Mouse (Mus musculus) heart, embryonic 11.5 days (tissue): ENCODE measurements around the gene Lrrc1. TPM values are rescaled to one million over a fixed set of nuclear protein-coding genes. Genes with fewer than 3 reads are reported as not detected.

ENCODE experiments used
- ATAC-seq: fragments of 200-750 bp; cut with Nextera tagmentation; replicated peaks from 2 replicates; pipeline ENCODE4 v1.8.0; 2017; ENCODE audit warnings: moderate library complexity; ENCODE audit not compliant: insufficient number of reproducible peaks, low FRiP score, low TSS enrichment
- H3K27ac ChIP-seq: fragments of 300-500 bp; sonication (generic); 2 replicates; pipeline ENCODE4 v1.5.1; 2014; ENCODE audit warnings: mild to moderate bottlenecking, low read depth, low read length
- H3K27me3 ChIP-seq: fragments of 300-500 bp; sonication (generic); 2 replicates; pipeline ENCODE4 v1.6.1; 2014; ENCODE audit warnings: mild to moderate bottlenecking, low read length, mixed read lengths; ENCODE audit not compliant: control insufficient read depth, insufficient read depth
- H3K36me3 ChIP-seq: fragments of 300-500 bp; sonication (generic); 2 replicates; pipeline ENCODE4 v1.6.1; 2014; ENCODE audit warnings: mild to moderate bottlenecking, low read length, moderate library complexity, mixed read lengths; ENCODE audit not compliant: control insufficient read depth, insufficient read depth
- H3K4me1 ChIP-seq: fragments of 300-500 bp; sonication (generic); 2 replicates; pipeline ENCODE4 v1.6.1; 2014; ENCODE audit warnings: low read length; ENCODE audit not compliant: control insufficient read depth, insufficient read depth
- H3K4me2 ChIP-seq: fragments of 300-500 bp; sonication (generic); 2 replicates; pipeline ENCODE4 v1.6.1; 2014; ENCODE audit warnings: mild to moderate bottlenecking, moderate library complexity
- H3K4me3 ChIP-seq: fragments of 300-500 bp; sonication (generic); 2 replicates; pipeline ENCODE4 v1.5.1; 2014; ENCODE audit warnings: low read depth, low read length
- H3K9ac ChIP-seq: fragments of 300-500 bp; sonication (generic); 2 replicates; pipeline ENCODE4 v1.6.1; 2014; ENCODE audit warnings: mild to moderate bottlenecking, low read depth, low read length, moderate library complexity
- H3K9me3 ChIP-seq: fragments of 300-500 bp; sonication (generic); replicated peaks from 2 replicates; pipeline ENCODE4 v1.6.1; 2016; ENCODE audit warnings: low read length; ENCODE audit not compliant: control insufficient read depth
- WGBS: fragments of 180-500 bp; shearing (Covaris S2); extraction: QIAGEN DNeasy Blood & Tissue Kit; methylation state at CpG from one replicate; pipeline ENCODE4 v1.1.7; 2014; ENCODE audit not compliant: insufficient replicate concordance; 5-methylcytosine and 5-hydroxymethylcytosine counted together
- polyA plus RNA-seq: library from polyadenylated mRNA; unstranded; fragments of >200 nt; fragmentation: Nextera tagmentation; extraction: Ambion mirVana; gene quantifications from 2 replicates; pipeline ENCODE4 v1.2.1, GENCODE M21; 2014

Lrrc1 gene
- polyA plus RNA-seq, 1 experiment from 2014 or later = 13.4 TPM

DNA sequence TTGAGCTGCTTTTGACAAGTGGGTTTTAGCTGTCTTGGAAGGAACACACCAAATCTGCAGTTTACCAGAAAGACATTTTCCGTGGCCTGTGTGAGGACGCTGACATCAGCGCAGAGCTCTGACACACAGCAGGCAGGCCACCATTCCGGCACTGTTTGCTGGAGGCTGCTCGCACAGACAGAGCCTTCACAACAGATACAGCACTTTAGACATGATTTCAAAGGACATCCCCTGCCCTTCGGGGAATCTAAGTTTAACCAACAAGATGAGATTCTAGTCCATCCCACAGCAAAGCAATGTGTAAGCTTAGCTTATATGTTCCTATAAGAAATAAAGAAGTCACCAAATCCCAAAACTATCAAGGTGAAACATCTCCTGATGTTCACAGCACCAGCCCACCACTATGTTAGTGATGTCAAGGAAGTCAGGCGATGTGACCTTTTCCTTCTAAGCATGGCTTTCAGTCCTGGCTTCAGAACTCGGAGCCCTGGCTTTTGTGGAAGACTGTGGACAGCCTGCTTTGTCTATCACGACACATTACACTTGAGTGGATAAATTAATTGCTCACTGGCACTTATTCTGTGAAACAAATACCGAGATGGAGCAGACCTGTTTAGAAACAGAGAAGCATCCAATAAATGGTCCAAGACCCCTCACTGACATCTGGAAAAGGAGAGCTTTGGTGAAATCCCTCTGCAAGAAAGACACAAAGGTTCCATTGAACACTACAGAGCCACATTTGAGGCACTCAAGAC lies 66.3 kb downstream of the Lrrc1 start:
- 55% methylated on average over 10 of the region's 10 CpGs for WGBS

DNA sequence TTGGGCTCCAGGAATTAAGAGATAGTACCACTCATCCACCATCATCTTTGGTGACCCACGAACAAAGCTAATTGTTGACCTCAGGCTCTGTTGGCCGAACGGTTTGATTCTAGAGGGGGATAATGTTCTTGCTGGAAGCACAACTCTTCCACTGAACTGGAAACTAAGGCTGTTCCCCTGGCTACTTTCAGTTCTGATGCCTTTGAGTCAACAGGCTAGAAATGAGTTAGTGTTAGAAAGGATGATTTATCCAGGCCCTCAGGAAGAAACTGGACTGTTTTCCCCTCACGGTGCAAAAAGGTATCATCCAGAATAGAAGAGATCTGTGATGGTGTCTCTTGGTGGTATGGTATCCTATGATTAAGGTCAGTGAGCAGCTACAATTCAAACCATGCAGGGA lies 70.1 kb downstream of the Lrrc1 start:
- H3K27ac ChIP-seq = no peak overlapping the region
- H3K4me2 ChIP-seq = no peak overlapping the region
- H3K4me3 ChIP-seq = no peak overlapping the region
- H3K4me1 ChIP-seq = peaks cover 20% of the 10 kb centered on the region
- 86% methylated on average over 4 of the region's 4 CpGs for WGBS
- H3K9me3 ChIP-seq = no peaks in the 10 kb centered on the region
- H3K27me3 ChIP-seq = no peaks in the 10 kb centered on the region
- H3K9ac ChIP-seq = no peak overlapping the region
- no peaks in the 10 kb centered on the region for H3K36me3 ChIP-seq
- ATAC-seq = no peak

More for the DNA sequence above, 66.3 kb downstream of the Lrrc1 start:
- peaks cover 21% of the 10 kb centered on the region for H3K4me1 ChIP-seq
- no peak overlapping the region for H3K4me2 ChIP-seq
- no peak for ATAC-seq
- no peak overlapping the region for H3K9ac ChIP-seq
- no peak overlapping the region for H3K27ac ChIP-seq
- no peaks in the 10 kb centered on the region for H3K36me3 ChIP-seq
- H3K27me3 ChIP-seq = no peaks in the 10 kb centered on the region
- no peaks in the 10 kb centered on the region for H3K9me3 ChIP-seq
- H3K4me3 ChIP-seq = no peak overlapping the region

DNA sequence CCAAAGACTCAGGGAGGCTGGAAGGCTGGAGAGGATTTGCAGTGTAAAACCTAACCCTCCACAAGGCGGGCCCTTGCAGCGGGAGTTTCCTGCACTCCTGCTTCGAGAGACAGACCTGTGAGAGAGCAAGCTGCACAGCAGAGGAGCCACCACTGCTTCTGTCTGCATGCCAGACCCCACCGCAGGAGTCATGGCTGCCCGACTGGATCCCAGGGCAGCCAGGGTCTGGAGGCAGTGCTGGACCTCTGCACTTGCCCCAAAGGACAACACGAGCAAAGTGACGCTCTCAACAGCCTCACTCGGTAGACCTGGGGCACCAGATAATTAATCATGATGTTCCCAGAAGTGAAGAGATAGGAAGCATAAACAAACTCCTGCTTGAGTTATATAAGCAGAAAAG lies 72.1 kb downstream of the Lrrc1 start:
- H3K9me3 ChIP-seq = no peaks in the 10 kb centered on the region
- no peak overlapping the region for H3K4me3 ChIP-seq
- peaks cover 16% of the 10 kb centered on the region for H3K4me1 ChIP-seq
- no peak overlapping the region for H3K4me2 ChIP-seq
- H3K9ac ChIP-seq = no peak overlapping the region
- H3K36me3 ChIP-seq = no peaks in the 10 kb centered on the region
- 32% methylated on average over 8 of the region's 8 CpGs for WGBS
- H3K27ac ChIP-seq = no peak overlapping the region
- no peaks in the 10 kb centered on the region for H3K27me3 ChIP-seq
- ATAC-seq = no peak

DNA sequence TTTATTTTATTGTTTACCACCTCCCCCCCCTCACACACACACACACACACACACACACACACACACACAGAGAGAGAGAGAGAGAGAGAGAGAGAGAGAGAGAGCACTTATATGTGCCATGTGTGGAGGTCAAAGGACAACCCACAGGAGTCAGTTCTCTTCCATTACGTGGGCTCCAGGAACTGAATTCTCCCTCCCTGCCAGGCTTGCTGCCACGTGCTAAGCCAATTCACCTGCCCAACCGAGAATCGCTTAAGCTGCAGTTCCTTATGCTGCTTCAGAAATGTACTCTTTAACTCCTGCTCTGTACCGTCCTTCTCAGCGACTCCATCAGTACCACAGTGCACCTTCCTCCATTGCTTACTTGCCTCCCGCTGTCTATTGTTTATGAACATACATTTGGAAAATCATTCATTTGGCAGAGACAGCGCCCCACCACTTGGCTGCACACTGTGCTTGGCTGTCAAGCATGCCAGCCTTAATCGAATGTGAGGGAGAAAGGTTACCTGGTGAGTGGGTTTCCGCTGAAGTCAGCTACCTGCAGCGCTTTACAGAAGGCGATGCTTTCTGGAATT lies 72.9 kb downstream of the Lrrc1 start:
- 92% methylated on average over 12 of the region's 12 CpGs for WGBS
- Histone ChIP-seq H3K4me3 (no peak overlapping the region), H3K27me3 (no peaks in the 10 kb centered on the region), H3K4me2 (no peak overlapping the region), H3K9me3 (no peaks in the 10 kb centered on the region), H3K9ac (no peak overlapping the region), H3K4me1 (peaks cover 10% of the 10 kb centered on the region), H3K27ac (no peak overlapping the region), H3K36me3 (no peaks in the 10 kb centered on the region)
- ATAC-seq = no peak

DNA sequence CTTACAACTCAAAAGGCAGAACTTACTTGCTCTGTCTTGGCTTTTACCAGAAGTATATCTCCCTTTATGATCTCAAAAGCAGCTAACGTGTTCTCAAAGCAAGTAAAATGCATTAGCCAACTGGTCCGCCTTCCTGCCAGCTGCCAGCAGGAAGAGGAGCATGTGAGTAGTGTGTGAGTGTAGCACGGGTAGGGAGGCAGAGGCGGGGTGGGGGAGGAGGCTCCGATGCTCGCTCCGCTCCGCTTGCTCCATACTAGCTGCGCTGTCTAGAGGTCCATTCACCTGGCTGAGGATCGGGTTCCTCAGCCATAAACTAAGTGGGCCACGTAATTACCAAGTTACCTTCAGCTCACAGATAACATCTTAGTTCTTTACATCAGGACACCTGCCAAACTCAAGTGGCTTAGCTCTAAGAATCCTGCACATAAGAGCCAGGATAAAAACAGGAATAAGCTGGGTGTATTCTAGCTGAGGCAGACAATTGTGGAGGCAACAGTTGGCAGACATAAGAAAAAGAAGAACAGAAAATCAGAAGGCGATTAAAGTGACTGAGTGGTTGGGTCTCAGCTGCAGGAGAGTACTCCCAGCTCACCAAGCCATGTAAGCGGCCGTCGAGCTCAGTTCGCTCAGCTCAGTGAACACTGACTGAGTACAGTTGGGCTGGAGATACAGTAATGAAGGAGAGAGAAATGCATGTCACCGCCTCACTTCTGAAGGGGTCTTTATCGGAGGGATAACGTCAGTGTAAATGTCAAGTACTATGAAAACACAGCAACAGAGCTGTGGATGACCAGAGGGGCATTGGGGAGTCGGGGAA lies 74.7 kb downstream of the Lrrc1 start:
- Histone ChIP-seq H3K4me2 (0 out of 2 replicates have a peak overlapping the region, but pooled peaks have one; percentile 6), H3K9ac (no peak overlapping the region), H3K27me3 (no peaks in the 10 kb centered on the region), H3K36me3 (no peaks in the 10 kb centered on the region), H3K9me3 (no peaks in the 10 kb centered on the region), H3K4me1 (peaks cover 18% of the 10 kb centered on the region), H3K4me3 (no peak overlapping the region), H3K27ac (no peak overlapping the region)
- no peak for ATAC-seq
- WGBS = 64% methylated on average over 20 of the region's 20 CpGs

DNA sequence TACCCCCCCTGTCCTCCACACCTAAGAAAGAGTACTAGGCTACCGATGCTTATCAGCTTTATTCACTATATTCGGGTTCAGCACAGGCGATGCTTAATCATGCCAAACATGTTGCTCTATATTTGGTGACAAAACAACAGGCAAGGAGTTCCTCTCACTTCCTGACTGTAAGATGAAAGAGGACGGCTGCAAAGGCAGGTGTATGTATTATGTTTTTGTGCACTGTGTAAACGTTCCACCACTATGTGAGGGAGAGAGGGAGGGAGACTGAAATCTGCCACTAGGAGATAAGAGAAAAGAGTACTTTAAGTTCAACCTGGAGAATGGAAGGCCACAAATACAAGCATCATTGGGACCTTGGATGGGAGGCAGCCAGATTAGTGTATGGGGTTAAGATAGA lies 77.7 kb downstream of the Lrrc1 start:
- H3K27ac ChIP-seq = no peak overlapping the region
- H3K4me1 ChIP-seq = peaks cover 37% of the 10 kb centered on the region
- no peaks in the 10 kb centered on the region for H3K36me3 ChIP-seq
- H3K4me2 ChIP-seq = no peak overlapping the region
- ATAC-seq = no peak
- 59% methylated on average over 5 of the region's 5 CpGs for WGBS
- no peak overlapping the region for H3K9ac ChIP-seq
- no peaks in the 10 kb centered on the region for H3K27me3 ChIP-seq
- no peaks in the 10 kb centered on the region for H3K9me3 ChIP-seq
- no peak overlapping the region for H3K4me3 ChIP-seq

DNA sequence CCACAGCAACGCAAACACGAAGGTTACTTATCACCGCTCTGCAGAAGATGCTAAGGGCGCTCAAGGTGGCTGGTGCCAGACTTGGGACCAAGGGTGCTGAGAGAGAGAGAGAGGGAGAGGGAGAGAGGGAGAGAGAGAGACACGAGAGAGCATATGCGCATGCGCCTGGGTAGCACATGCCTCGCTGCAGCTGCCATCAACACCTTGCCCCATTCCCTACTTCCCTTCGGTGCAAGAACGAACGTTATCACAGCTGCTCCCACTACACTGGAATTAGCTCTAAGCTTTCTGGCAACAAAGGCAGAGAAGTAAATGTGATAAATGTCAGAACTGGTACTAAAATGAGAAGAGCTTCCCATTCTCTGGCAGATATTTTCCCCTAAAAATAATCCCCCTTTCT lies 79.3 kb downstream of the Lrrc1 start:
- Histone ChIP-seq H3K27ac (peak overlapping the region; percentile 90), H3K4me2 (no peak overlapping the region), H3K27me3 (no peaks in the 10 kb centered on the region), H3K9me3 (no peaks in the 10 kb centered on the region), H3K4me3 (no peak overlapping the region), H3K36me3 (no peaks in the 10 kb centered on the region), H3K9ac (no peak overlapping the region), H3K4me1 (peaks cover 41% of the 10 kb centered on the region)
- no peak for ATAC-seq
- WGBS = 36% methylated on average over 11 of the region's 11 CpGs

DNA sequence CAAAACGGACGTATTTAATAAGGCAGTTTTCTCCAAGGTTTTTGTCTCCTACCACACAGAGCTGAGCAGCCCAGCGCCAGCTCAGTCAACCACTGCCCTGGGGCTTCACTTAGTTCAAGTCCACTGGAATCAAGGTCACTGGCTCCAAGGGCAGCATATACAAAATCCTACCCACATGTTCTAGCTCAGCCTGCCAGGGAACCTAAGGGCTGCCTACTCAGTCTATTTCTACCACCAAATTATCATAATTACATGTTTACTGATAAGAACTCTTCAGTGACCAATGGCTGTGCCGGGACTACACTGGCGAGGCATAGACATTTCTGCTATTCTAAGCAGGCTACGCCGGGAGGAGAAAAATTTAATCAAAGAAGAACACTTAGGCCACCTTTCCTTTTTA lies 80.8 kb downstream of the Lrrc1 start:
- Histone ChIP-seq H3K27me3 (no peaks in the 10 kb centered on the region), H3K27ac (peak overlapping the region; percentile 90), H3K36me3 (no peaks in the 10 kb centered on the region), H3K4me1 (peaks cover 35% of the 10 kb centered on the region), H3K4me3 (no peak overlapping the region), H3K9ac (0 out of 2 replicates have a peak overlapping the region, but pooled peaks have one; percentile 16), H3K4me2 (peak overlapping the region; percentile 16; the same call in 1 of the 2 replicates), H3K9me3 (no peaks in the 10 kb centered on the region)
- ATAC-seq = peak; percentile 44; the same call in 1 of the 2 replicates
- 56% methylated on average over 7 of the region's 7 CpGs for WGBS
